Mouse (Mus musculus) heart, embryonic 12.5 days (tissue): ENCODE measurements around the gene 1300017J02Rik. TPM values are rescaled to one million over a fixed set of nuclear protein-coding genes. Genes with fewer than 3 reads are reported as not detected.
A peak's percentile ranks its signal among the peaks of the same experiment; 100 is the strongest.

Experiments used
- ATAC-seq: fragments of 200-750 bp; cut with Nextera tagmentation; 2 replicates; pipeline ENCODE4 v1.8.0; 2017; ENCODE audit warnings: moderate TSS enrichment, moderate library complexity; ENCODE audit not compliant: insufficient number of reproducible peaks, low FRiP score
- H3K27ac ChIP-seq: fragments of 300-500 bp; sonication (generic); 2 replicates; pipeline ENCODE4 v1.5.1; 2016; ENCODE audit warnings: mild to moderate bottlenecking, moderate library complexity; ENCODE audit not compliant: poor library complexity, severe bottlenecking
- H3K27me3 ChIP-seq: fragments of 300-500 bp; sonication (generic); replicated peaks from 2 replicates; pipeline ENCODE4 v1.6.1; 2016; ENCODE audit warnings: mild to moderate bottlenecking, moderate library complexity
- H3K36me3 ChIP-seq: fragments of 300-500 bp; sonication (generic); 2 replicates; pipeline ENCODE4 v1.6.1; 2016; ENCODE audit warnings: mild to moderate bottlenecking, moderate library complexity
- H3K4me1 ChIP-seq: fragments of 300-500 bp; sonication (generic); replicated peaks from 2 replicates; pipeline ENCODE4 v1.6.1; 2016; ENCODE audit warnings: mild to moderate bottlenecking
- H3K4me2 ChIP-seq: fragments of 300-500 bp; sonication (generic); 2 replicates; pipeline ENCODE4 v1.6.1; 2016; ENCODE audit warnings: mild to moderate bottlenecking, moderate library complexity
- H3K4me3 ChIP-seq: fragments of 300-500 bp; sonication (generic); 2 replicates; pipeline ENCODE4 v1.5.1; 2016; ENCODE audit warnings: mild to moderate bottlenecking
- H3K9ac ChIP-seq: fragments of 300-500 bp; sonication (generic); 2 replicates; pipeline ENCODE4 v1.6.1; 2016; ENCODE audit warnings: mild to moderate bottlenecking, moderate library complexity
- H3K9me3 ChIP-seq: fragments of 300-500 bp; sonication (generic); replicated peaks from 2 replicates; pipeline ENCODE4 v1.6.1; 2016; ENCODE audit warnings: mild to moderate bottlenecking, moderate library complexity
- WGBS: fragments of 180-500 bp; shearing (Covaris S2); methylation state at CpG from one replicate; pipeline ENCODE4 v1.1.7; 2016; 5-methylcytosine and 5-hydroxymethylcytosine counted together
- polyA plus RNA-seq: library from polyadenylated mRNA; unstranded; fragments of >200 nt; fragmentation: Nextera tagmentation; extraction: Ambion mirVana; gene quantifications from 2 replicates; pipeline ENCODE4 v1.2.1, GENCODE M21; 2016

The 1300017J02Rik gene
- polyA plus RNA-seq, 1 experiment from 2014 or later: 7.6 TPM

- 43% methylated on average over 3 of the region's 3 CpGs for WGBS
- Histone ChIP-seq H3K36me3 (peaks cover 2% of the 10 kb centered on the region), H3K9me3 (no peaks in the 10 kb centered on the region), H3K4me3 (no peak overlapping the region), H3K27ac (no peak overlapping the region), H3K9ac (no peak overlapping the region), H3K27me3 (no peaks in the 10 kb centered on the region), H3K4me1 (peaks cover 11% of the 10 kb centered on the region), H3K4me2 (no peak overlapping the region)
- ATAC-seq: no peak; the same call in 1 of the 2 replicates
Measured at GRCm38 (mm10) chr9:103302666-103303065, 2.2 kb downstream of the 1300017J02Rik start.

- Histone ChIP-seq H3K36me3 (0 out of 2 replicates have a peak, but pooled peaks cover under 1% of the 10 kb centered on the region), H3K27ac (no peak overlapping the region), H3K4me1 (peaks cover 10% of the 10 kb centered on the region), H3K4me2 (no peak overlapping the region), H3K9me3 (no peaks in the 10 kb centered on the region), H3K4me3 (no peak overlapping the region), H3K9ac (no peak overlapping the region), H3K27me3 (no peaks in the 10 kb centered on the region)
- no peak for ATAC-seq
- 79% methylated on average over 4 of the region's 4 CpGs for WGBS
Measured at GRCm38 (mm10) chr9:103302239-103302638, 2.6 kb downstream of the 1300017J02Rik start.

- no peak for ATAC-seq
- 90% methylated on average over 8 of the region's 8 CpGs for WGBS
Measured at GRCm38 (mm10) chr9:103301086-103301485, 3.8 kb downstream of the 1300017J02Rik start.

GRCm38 (mm10) chr9:103294507-103294906 lies 10.4 kb downstream of the 1300017J02Rik start:
- Histone ChIP-seq H3K4me3 (no peak overlapping the region), H3K4me2 (no peak overlapping the region), H3K9me3 (no peaks in the 10 kb centered on the region), H3K27me3 (no peaks in the 10 kb centered on the region), H3K9ac (no peak overlapping the region), H3K27ac (no peak overlapping the region), H3K36me3 (no peaks in the 10 kb centered on the region), H3K4me1 (no peaks in the 10 kb centered on the region)
- ATAC-seq: no peak
- 68% methylated on average over 2 of the region's 2 CpGs for WGBS

More at GRCm38 (mm10) chr9:103301086-103301485, 3.8 kb downstream of the 1300017J02Rik start:
- Histone ChIP-seq H3K4me2 (no peak overlapping the region), H3K9me3 (no peaks in the 10 kb centered on the region), H3K27me3 (no peaks in the 10 kb centered on the region), H3K36me3 (no peaks in the 10 kb centered on the region), H3K27ac (no peak overlapping the region), H3K4me1 (peaks cover 2% of the 10 kb centered on the region; the same call in 1 of the 2 replicates), H3K4me3 (no peak overlapping the region), H3K9ac (no peak overlapping the region)

GRCm38 (mm10) chr9:103288489-103289180 lies 16.2 kb downstream of the 1300017J02Rik start:
- ATAC-seq: peak; percentile 85
- Histone ChIP-seq H3K27me3 (no peaks in the 10 kb centered on the region), H3K4me2 (peak overlapping the region; percentile 36)

GRCm38 (mm10) chr9:103287840-103288488 lies 16.9 kb downstream of the 1300017J02Rik start:
- peak overlapping the region; percentile 36 for H3K4me2 ChIP-seq

More at GRCm38 (mm10) chr9:103288489-103289180, 16.2 kb downstream of the 1300017J02Rik start:
- Histone ChIP-seq H3K4me1 (peaks cover 6% of the 10 kb centered on the region), H3K36me3 (no peaks in the 10 kb centered on the region), H3K9ac (no peak overlapping the region), H3K4me3 (no peak overlapping the region), H3K9me3 (no peaks in the 10 kb centered on the region), H3K27ac (0 out of 2 replicates have a peak overlapping the region, but pooled peaks have one; percentile 12)
- whole genome bisulfite sequencing: 59% methylated on average over 13 of the region's 13 CpGs

GRCm38 (mm10) chr9:103286901-103287422 lies 17.9 kb downstream of the 1300017J02Rik start:
- Histone ChIP-seq H3K9me3 (no peaks in the 10 kb centered on the region), H3K27me3 (no peaks in the 10 kb centered on the region), H3K36me3 (no peaks in the 10 kb centered on the region), H3K4me1 (peaks cover 6% of the 10 kb centered on the region), H3K27ac (no peak overlapping the region), H3K4me3 (0 out of 2 replicates have a peak overlapping the region, but pooled peaks have one; percentile 13), H3K9ac (no peak overlapping the region), H3K4me2 (0 out of 2 replicates have a peak overlapping the region, but pooled peaks have one; percentile 15)
- WGBS: 75% methylated on average over 13 of the region's 13 CpGs
- ATAC-seq: peak; percentile 18; the same call in 1 of the 2 replicates

More at GRCm38 (mm10) chr9:103287840-103288488, 16.9 kb downstream of the 1300017J02Rik start:
- 57% methylated on average over 19 of the region's 19 CpGs for WGBS
- H3K36me3 ChIP-seq: no peaks in the 10 kb centered on the region
- H3K27me3 ChIP-seq: no peaks in the 10 kb centered on the region
- peaks cover 6% of the 10 kb centered on the region for H3K4me1 ChIP-seq
- peak overlapping the region; percentile 45; the same call in 1 of the 2 replicates for H3K27ac ChIP-seq
- no peak overlapping the region; the same call in 1 of the 2 replicates for H3K9ac ChIP-seq
- no peaks in the 10 kb centered on the region for H3K9me3 ChIP-seq
- peak overlapping the region; percentile 15 for H3K4me3 ChIP-seq
- ATAC-seq: peak; percentile 94

GRCm38 (mm10) chr9:103286396-103286795 lies 18.5 kb downstream of the 1300017J02Rik start:
- Histone ChIP-seq H3K9ac (no peak overlapping the region), H3K4me2 (peak overlapping the region; percentile 18), H3K36me3 (no peaks in the 10 kb centered on the region), H3K27ac (no peak overlapping the region), H3K27me3 (no peaks in the 10 kb centered on the region), H3K4me1 (peaks cover 6% of the 10 kb centered on the region), H3K4me3 (no peak overlapping the region), H3K9me3 (no peaks in the 10 kb centered on the region)
- no peak for ATAC-seq
- 54% methylated on average over 4 of the region's 4 CpGs for WGBS

- ATAC-seq: no peak
- Histone ChIP-seq H3K4me1 (no peaks in the 10 kb centered on the region; the same call in 1 of the 2 replicates), H3K9me3 (no peaks in the 10 kb centered on the region), H3K27ac (no peak overlapping the region), H3K27me3 (no peaks in the 10 kb centered on the region), H3K36me3 (no peaks in the 10 kb centered on the region), H3K4me3 (no peak overlapping the region), H3K9ac (no peak overlapping the region), H3K4me2 (no peak overlapping the region)
- 81% methylated on average over 6 of the region's 6 CpGs for WGBS
Measured at GRCm38 (mm10) chr9:103276876-103277275, 28.0 kb downstream of the 1300017J02Rik start.

- ATAC-seq: no peak
- H3K9me3 ChIP-seq: no peaks in the 10 kb centered on the region
- no peaks in the 10 kb centered on the region; the same call in 1 of the 2 replicates for H3K4me1 ChIP-seq
- H3K36me3 ChIP-seq: no peaks in the 10 kb centered on the region
- H3K4me3 ChIP-seq: no peak overlapping the region
- no peak overlapping the region for H3K27ac ChIP-seq
- no peak overlapping the region for H3K9ac ChIP-seq
- WGBS: 70% methylated on average over 1 of the region's 1 CpGs
- no peak overlapping the region for H3K4me2 ChIP-seq
- no peaks in the 10 kb centered on the region for H3K27me3 ChIP-seq
Measured at GRCm38 (mm10) chr9:103275676-103276075, 29.2 kb downstream of the 1300017J02Rik start.

GRCm38 (mm10) chr9:103274819-103275218 lies 30.1 kb downstream of the 1300017J02Rik start:
- Histone ChIP-seq H3K4me2 (no peak overlapping the region), H3K27me3 (no peaks in the 10 kb centered on the region), H3K27ac (no peak overlapping the region), H3K9me3 (no peaks in the 10 kb centered on the region), H3K4me3 (no peak overlapping the region), H3K9ac (no peak overlapping the region), H3K4me1 (no peaks in the 10 kb centered on the region; the same call in 1 of the 2 replicates), H3K36me3 (no peaks in the 10 kb centered on the region)
- WGBS: 60% methylated on average over 8 of the region's 8 CpGs
- ATAC-seq: no peak
